Mouse (Mus musculus) embryonic facial prominence, embryonic 14.5 days (tissue): ENCODE data around the gene Degs1. TPM values are rescaled to one million over a fixed set of nuclear protein-coding genes. Genes with fewer than 3 reads are reported as not detected.
A peak's percentile ranks its signal among the peaks of the same experiment; 100 is the strongest.

Experiments
- ATAC-seq: fragments of 200-750 bp; cut with Nextera tagmentation; 2 replicates; pipeline ENCODE4 v1.8.0; 2017; ENCODE audit warnings: low read depth, moderate number of reproducible peaks, moderate TSS enrichment
- DNase-seq: peaks from one replicate; pipeline ENCODE4 v3.0.0-alpha.2; 2015; ENCODE audit warnings: low spot score
- H3K27ac ChIP-seq: fragments of 300-500 bp; sonication (generic); replicated peaks from 2 replicates; pipeline ENCODE4 v1.5.1; 2014; ENCODE audit warnings: low read depth, mild to moderate bottlenecking, low read length, moderate library complexity
- H3K27me3 ChIP-seq: fragments of 300-500 bp; sonication (generic); replicated peaks from 2 replicates; pipeline ENCODE4 v1.6.1; 2014; ENCODE audit warnings: low read length; ENCODE audit not compliant: control insufficient read depth, insufficient read depth
- H3K36me3 ChIP-seq: fragments of 300-500 bp; sonication (generic); 2 replicates; pipeline ENCODE4 v1.6.1; 2014; ENCODE audit warnings: low read length, mixed read lengths; ENCODE audit not compliant: control insufficient read depth, insufficient read depth
- H3K4me1 ChIP-seq: fragments of 300-500 bp; sonication (generic); 2 replicates; pipeline ENCODE4 v1.6.1; 2014; ENCODE audit warnings: antibody characterized with exemption, low read length; ENCODE audit not compliant: control insufficient read depth, insufficient read depth
- H3K4me2 ChIP-seq: fragments of 300-500 bp; sonication (generic); 2 replicates; pipeline ENCODE4 v1.6.1; 2014; ENCODE audit warnings: low read depth, mild to moderate bottlenecking, low read length, moderate library complexity, mixed read lengths
- H3K4me3 ChIP-seq: fragments of 300-500 bp; sonication (generic); 2 replicates; pipeline ENCODE4 v1.5.1; 2014; ENCODE audit warnings: low read depth, mild to moderate bottlenecking, low read length
- H3K9ac ChIP-seq: fragments of 300-500 bp; sonication (generic); 2 replicates; pipeline ENCODE4 v1.6.1; 2014; ENCODE audit warnings: low read depth, mild to moderate bottlenecking, low read length, moderate library complexity, mixed read lengths
- H3K9me3 ChIP-seq: fragments of 300-500 bp; sonication (generic); 2 replicates; pipeline ENCODE4 v1.6.1; 2016; ENCODE audit warnings: low read length; ENCODE audit not compliant: control insufficient read depth
- WGBS: fragments of 180-500 bp; shearing (Covaris S2); extraction: QIAGEN DNeasy Blood & Tissue Kit; methylation state at CpG from one replicate; pipeline ENCODE4 v1.1.7; 2014; 5-methylcytosine and 5-hydroxymethylcytosine counted together
- polyA plus RNA-seq: library from polyadenylated mRNA; unstranded; fragments of >200 nt; fragmentation: Nextera tagmentation; extraction: Ambion mirVana; gene quantifications from 2 replicates; pipeline ENCODE4 v1.2.1, GENCODE M21; 2014

The Degs1 gene
- polyA plus RNA-seq = 149 and 152 TPM in 2 replicates

GRCm38 (mm10) chr1:182282091-182283075, at the start of gene Degs1:
Gene Degs1, minus strand, starts transcription at chr1:182282804.
- ATAC-seq = peak; percentile 92
- H3K4me3 ChIP-seq = peak within 1 kb of the TSS; percentile 80
- H3K9ac ChIP-seq = peak within 1 kb of the TSS; percentile 95
- H3K4me2 ChIP-seq = peak within 1 kb of the TSS; percentile 79
- H3K27ac ChIP-seq = peak within 1 kb of the TSS; percentile 92
- peak; percentile 93 for DNase-seq
- H3K4me1 ChIP-seq = peaks cover 21% of the 10 kb centered on the region
- no peaks in the 10 kb centered on the region for H3K9me3 ChIP-seq
- WGBS = under 1% methylated on average over 40 of the region's 94 CpGs
- no peaks in the 10 kb centered on the region for H3K27me3 ChIP-seq
- H3K36me3 ChIP-seq = peaks cover 20% of the 10 kb centered on the region

DNA sequence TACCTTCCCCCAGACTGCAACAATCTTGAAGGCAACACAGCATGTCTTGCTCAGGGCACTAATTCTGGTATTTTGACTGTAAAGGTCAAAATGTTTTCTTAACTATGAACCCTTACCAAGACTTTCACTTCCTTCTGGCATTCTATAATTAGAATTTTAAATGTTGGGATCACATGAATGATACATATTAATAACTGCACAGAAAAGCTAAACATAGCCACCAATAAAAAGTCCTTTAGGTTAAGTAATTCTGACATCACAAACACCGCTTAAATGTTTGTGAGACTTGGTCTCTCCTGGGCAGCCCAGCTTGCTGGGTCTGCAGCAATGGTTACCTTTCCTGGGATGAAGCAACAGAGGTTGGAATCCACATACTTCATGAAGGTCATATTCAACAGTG, 43.3 kb upstream of the Degs1 start:
- Histone ChIP-seq H3K4me2 (no peak overlapping the region), H3K9ac (no peak overlapping the region), H3K4me3 (no peak overlapping the region), H3K9me3 (no peaks in the 10 kb centered on the region), H3K36me3 (peaks cover 80% of the 10 kb centered on the region), H3K4me1 (no peaks in the 10 kb centered on the region), H3K27me3 (no peaks in the 10 kb centered on the region), H3K27ac (no peak overlapping the region)
- WGBS = 97% methylated on average over 1 of the region's 1 CpGs
- no peak for DNase-seq
- ATAC-seq = no peak

- Histone ChIP-seq H3K27me3 (no peaks in the 10 kb centered on the region), H3K4me3 (no peak overlapping the region), H3K4me2 (no peak overlapping the region), H3K9ac (no peak overlapping the region), H3K27ac (no peak overlapping the region), H3K36me3 (peaks cover 86% of the 10 kb centered on the region), H3K4me1 (no peaks in the 10 kb centered on the region), H3K9me3 (no peaks in the 10 kb centered on the region)
- WGBS = 97% methylated on average over 7 of the region's 7 CpGs
- ATAC-seq = no peak
- DNase-seq = no peak
Observed at GRCm38 (mm10) chr1:182324552-182324951, 41.9 kb upstream of the Degs1 start.

- no peak for ATAC-seq
- no peak for DNase-seq
- no peak overlapping the region for H3K9ac ChIP-seq
- H3K4me2 ChIP-seq = no peak overlapping the region
- 95% methylated on average over 3 of the region's 3 CpGs for WGBS
- no peak overlapping the region for H3K27ac ChIP-seq
- no peaks in the 10 kb centered on the region for H3K9me3 ChIP-seq
- H3K36me3 ChIP-seq = peaks cover 89% of the 10 kb centered on the region
- H3K4me1 ChIP-seq = no peaks in the 10 kb centered on the region
- no peak overlapping the region for H3K4me3 ChIP-seq
- H3K27me3 ChIP-seq = no peaks in the 10 kb centered on the region
Observed at GRCm38 (mm10) chr1:182323139-182323538, 40.5 kb upstream of the Degs1 start.

GRCm38 (mm10) chr1:182314201-182314600, 31.6 kb upstream of the Degs1 start:
- Histone ChIP-seq H3K27ac (no peak overlapping the region), H3K4me2 (no peak overlapping the region), H3K9ac (no peak overlapping the region), H3K9me3 (0 out of 2 replicates have a peak, but pooled peaks cover 5% of the 10 kb centered on the region), H3K4me1 (no peaks in the 10 kb centered on the region), H3K36me3 (peaks cover 56% of the 10 kb centered on the region), H3K27me3 (no peaks in the 10 kb centered on the region), H3K4me3 (no peak overlapping the region)
- 93% methylated on average over 5 of the region's 5 CpGs for WGBS
- no peak for DNase-seq
- no peak for ATAC-seq

DNA sequence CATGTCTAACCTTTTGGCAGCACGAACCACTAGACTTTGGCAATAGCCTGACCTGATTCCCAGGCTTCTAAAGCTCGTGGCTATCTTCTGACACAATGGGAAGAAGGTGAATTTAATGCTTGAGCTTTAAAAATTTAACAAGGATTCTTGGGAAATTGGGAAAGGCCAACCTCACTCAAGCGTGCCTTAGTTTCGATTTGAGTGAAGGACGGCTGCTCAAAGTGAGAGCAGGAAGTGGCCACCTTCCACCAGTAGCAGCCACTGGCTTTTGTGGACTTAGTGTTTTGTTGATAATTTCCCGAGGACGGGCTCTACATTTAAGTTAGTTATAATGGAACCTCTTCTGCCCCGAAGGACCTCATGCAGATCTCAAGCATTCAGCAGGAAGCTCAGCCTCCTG, 30.6 kb upstream of the Degs1 start:
- H3K36me3 ChIP-seq = peaks cover 46% of the 10 kb centered on the region
- H3K27me3 ChIP-seq = no peaks in the 10 kb centered on the region
- H3K4me2 ChIP-seq = no peak overlapping the region
- H3K9me3 ChIP-seq = 0 out of 2 replicates have a peak, but pooled peaks cover 5% of the 10 kb centered on the region
- H3K9ac ChIP-seq = no peak overlapping the region
- ATAC-seq (no peak), DNase-seq (no peak)
- H3K4me1 ChIP-seq = no peaks in the 10 kb centered on the region
- H3K4me3 ChIP-seq = no peak overlapping the region
- no peak overlapping the region for H3K27ac ChIP-seq
- WGBS = 94% methylated on average over 8 of the region's 8 CpGs

DNA sequence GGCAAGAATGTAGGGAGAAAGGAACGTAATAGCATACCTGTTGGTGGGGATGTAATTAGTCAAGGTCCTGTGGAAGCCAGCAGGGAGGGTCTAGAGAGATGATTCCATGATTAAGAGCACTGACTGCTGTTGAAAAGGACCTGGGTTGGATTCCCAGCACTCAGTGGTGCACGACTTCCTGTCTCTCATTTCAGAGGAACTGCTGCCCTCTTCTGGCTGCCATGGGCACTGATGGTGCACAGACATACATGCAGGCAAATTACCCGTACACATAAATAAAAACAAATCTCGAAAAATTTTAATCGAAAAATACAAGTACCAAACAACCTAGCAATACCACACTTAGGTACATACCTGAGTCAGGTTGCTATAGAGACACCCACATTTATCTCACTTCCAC, 28.8 kb upstream of the Degs1 start:
- H3K4me1 ChIP-seq = no peaks in the 10 kb centered on the region
- H3K36me3 ChIP-seq = peaks cover 28% of the 10 kb centered on the region
- ATAC-seq (no peak), DNase-seq (no peak)
- H3K9ac ChIP-seq = no peak overlapping the region
- H3K27ac ChIP-seq = no peak overlapping the region
- no peaks in the 10 kb centered on the region for H3K27me3 ChIP-seq
- H3K4me3 ChIP-seq = no peak overlapping the region
- no peak overlapping the region for H3K4me2 ChIP-seq
- WGBS = 97% methylated on average over 5 of the region's 5 CpGs
- 0 out of 2 replicates have a peak, but pooled peaks cover 5% of the 10 kb centered on the region for H3K9me3 ChIP-seq

DNA sequence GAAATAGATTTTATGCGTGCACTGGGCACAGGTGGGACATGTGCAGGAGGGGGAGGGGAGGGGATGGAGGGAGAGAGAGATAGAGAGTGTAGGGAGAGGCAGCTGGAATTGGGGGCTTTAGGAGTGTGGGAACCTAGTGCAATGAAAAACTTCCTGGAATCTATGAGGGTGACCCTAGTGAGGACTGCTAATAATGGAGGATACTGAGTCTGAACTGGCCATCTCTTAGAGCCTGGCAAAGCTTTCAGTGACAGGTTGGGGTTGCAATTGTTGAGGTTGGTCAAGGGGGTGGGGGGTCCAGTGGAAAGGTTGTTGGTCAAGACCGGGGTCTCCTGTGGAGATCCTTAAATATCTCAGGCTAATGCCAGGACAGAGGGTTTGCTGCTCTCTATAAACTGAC, 27.7 kb upstream of the Degs1 start:
- no peaks in the 10 kb centered on the region for H3K27me3 ChIP-seq
- ATAC-seq = no peak
- 0 out of 2 replicates have a peak, but pooled peaks cover 5% of the 10 kb centered on the region for H3K9me3 ChIP-seq
- H3K9ac ChIP-seq = no peak overlapping the region
- H3K36me3 ChIP-seq = peaks cover 18% of the 10 kb centered on the region
- no peak overlapping the region for H3K4me2 ChIP-seq
- WGBS = 87% methylated on average over 2 of the region's 2 CpGs
- no peak overlapping the region for H3K4me3 ChIP-seq
- no peak overlapping the region for H3K27ac ChIP-seq
- no peak for DNase-seq
- no peaks in the 10 kb centered on the region for H3K4me1 ChIP-seq
